ENCODE assay signal across 19 mouse cellular contexts in the genomic region with DNA sequence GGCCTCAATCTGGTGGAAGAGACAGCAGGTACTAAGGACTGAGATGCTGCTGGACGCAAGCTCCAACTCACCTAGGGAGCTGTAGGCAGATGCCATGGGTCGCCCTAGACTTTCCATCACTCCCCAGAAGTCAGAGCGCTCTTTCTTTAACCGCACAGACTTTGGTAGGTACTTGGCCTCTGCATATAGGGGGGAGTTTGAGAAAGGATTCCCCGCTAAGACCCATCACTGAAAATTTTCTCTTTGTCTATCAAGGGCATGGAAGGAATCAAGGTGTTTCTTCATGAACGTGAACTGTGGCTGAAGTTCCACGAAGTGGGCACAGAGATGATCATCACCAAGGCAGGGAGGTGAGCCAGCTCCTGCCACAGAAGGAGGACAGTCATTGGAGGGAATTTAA. TPM values are rescaled to one million over a fixed set of nuclear protein-coding genes. Genes with fewer than 3 reads are reported as not detected.
DNase-seq lines count a peak whose midpoint lies in the region; ATAC-seq lines count a peak whose summit lies in the region.
"Had no signal": no experiment of that assay in that cellular context is flagged by ENCODE, and none has a peak within 500 bp of the region (broad histone marks: within the 10 kb centered on the region; RNA-seq: fewer than 3 reads in every experiment).

No protein-coding gene starts in this region.

- DNase-seq in heart, postnatal 10 days = no peak
- no peak for DNase-seq in lung, postnatal 14 days
- DNase-seq in embryonic facial prominence, embryonic 10.5 days (ENCODE audit: low spot score) = peak; percentile 33
- DNase-seq in limb, embryonic 10.5 days (ENCODE audit: low spot score) = peak; percentile 51
- DNase-seq in left cerebral cortex, postnatal 14 days (ENCODE audit: low spot score in 2 of 2) = no peak
- no peak for DNase-seq in kidney, postnatal 14 days
- DNase-seq: cerebellum, adult 18-20 months; gastrocnemius, adult 2 months; retina, postnatal 1 day; thymus, adult 2 months had no signal

- peaks cover 16% of the 10 kb centered on the region for H3K27me3 ChIP-seq in heart, embryonic 11.5 days (ENCODE audit: control insufficient read depth, insufficient read depth, low read length)
- peaks cover 84% of the 10 kb centered on the region for H3K27me3 ChIP-seq in lung, embryonic 15.5 days
- H3K27me3 ChIP-seq in embryonic facial prominence, embryonic 10.5 days (replicated peaks; ENCODE audit: low read depth, poor library complexity, severe bottlenecking) = peaks cover 100% of the 10 kb centered on the region
- H3K27me3 ChIP-seq in limb, embryonic 10.5 days (ENCODE audit: low read depth, poor library complexity, severe bottlenecking) = peaks cover 98% of the 10 kb centered on the region

- peak overlapping the region; percentile 98 for H3K9ac ChIP-seq in heart, embryonic 11.5 days (ENCODE audit: low read depth, low read length)
- peak overlapping the region; percentile 60 for H3K9ac ChIP-seq in lung, embryonic 15.5 days
- H3K9ac ChIP-seq: intestine, embryonic 15.5 days; kidney, embryonic 15.5 days had no signal

- WGBS in heart, embryonic 11.5 days (ENCODE audit: insufficient replicate concordance) = 17% methylated on average over 7 of the region's 7 CpGs
- WGBS in lung, embryonic 15.5 days = 8% methylated on average over 7 of the region's 7 CpGs
- under 1% methylated on average over 7 of the region's 7 CpGs for WGBS in embryonic facial prominence, embryonic 10.5 days
- 3% methylated on average over 7 of the region's 7 CpGs for WGBS in limb, embryonic 10.5 days

- H3K4me2 ChIP-seq in heart, embryonic 11.5 days = peak overlapping the region; percentile 88
- peak overlapping the region; percentile 59 for H3K4me2 ChIP-seq in lung, embryonic 15.5 days
- H3K4me2 ChIP-seq: intestine, embryonic 15.5 days; kidney, embryonic 15.5 days had no signal

- intact Hi-C loops in heart, postnatal 10 days (cut with DNase I) = no loop called here
- intact Hi-C loops in left cerebral cortex, postnatal 14 days (cut with DNase I) = loop anchor here (5.0 kb wide), 2 partner anchors 36 to 599 kb away; no protein-coding TSS in a partner anchor

- peak overlapping the region; percentile 76 for H3K4me3 ChIP-seq in heart, embryonic 11.5 days (ENCODE audit: low read depth, low read length)
- H3K4me3 ChIP-seq in lung, embryonic 15.5 days = peak overlapping the region; percentile 55
- no peak overlapping the region for H3K4me3 ChIP-seq in embryonic facial prominence, embryonic 10.5 days
- peak overlapping the region; percentile 64 for H3K4me3 ChIP-seq in limb, embryonic 10.5 days
- H3K4me3 ChIP-seq: gastrocnemius, adult 2 months; intestine, embryonic 15.5 days; kidney, embryonic 15.5 days had no signal

- peaks cover 38% of the 10 kb centered on the region for H3K4me1 ChIP-seq in heart, embryonic 11.5 days (ENCODE audit: control insufficient read depth, insufficient read depth, low read length)
- no peaks in the 10 kb centered on the region for H3K4me1 ChIP-seq in lung, embryonic 15.5 days
- peaks cover 12% of the 10 kb centered on the region for H3K4me1 ChIP-seq in embryonic facial prominence, embryonic 10.5 days
- H3K4me1 ChIP-seq in limb, embryonic 10.5 days = peaks cover 45% of the 10 kb centered on the region

- no peaks in the 10 kb centered on the region for H3K9me3 ChIP-seq in heart, embryonic 11.5 days (replicated peaks; ENCODE audit: control insufficient read depth, low read length)
- no peaks in the 10 kb centered on the region for H3K9me3 ChIP-seq in lung, embryonic 15.5 days
- H3K9me3 ChIP-seq in embryonic facial prominence, embryonic 10.5 days = no peaks in the 10 kb centered on the region
- no peaks in the 10 kb centered on the region for H3K9me3 ChIP-seq in limb, embryonic 10.5 days (replicated peaks)
- H3K9me3 ChIP-seq: intestine, embryonic 15.5 days; kidney, embryonic 15.5 days had no signal

- peak overlapping the region; percentile 97 for H3K27ac ChIP-seq in heart, embryonic 11.5 days (ENCODE audit: low read depth, low read length)
- H3K27ac ChIP-seq in lung, embryonic 15.5 days = peak overlapping the region; percentile 79
- H3K27ac ChIP-seq in embryonic facial prominence, embryonic 10.5 days (replicated peaks) = no peak overlapping the region
- peak overlapping the region; percentile 99 for H3K27ac ChIP-seq in limb, embryonic 10.5 days
- H3K27ac ChIP-seq: gastrocnemius, adult 2 months; intestine, embryonic 15.5 days; kidney, embryonic 15.5 days had no signal

- H3K36me3 ChIP-seq in heart, embryonic 11.5 days (ENCODE audit: control insufficient read depth, insufficient read depth, low read length) = no peaks in the 10 kb centered on the region
- no peaks in the 10 kb centered on the region for H3K36me3 ChIP-seq in lung, embryonic 15.5 days
- no peaks in the 10 kb centered on the region for H3K36me3 ChIP-seq in embryonic facial prominence, embryonic 10.5 days (replicated peaks)
- peaks cover 58% of the 10 kb centered on the region for H3K36me3 ChIP-seq in limb, embryonic 10.5 days
- H3K36me3 ChIP-seq: intestine, embryonic 15.5 days; kidney, embryonic 15.5 days had no signal

- ATAC-seq in heart, embryonic 11.5 days (replicated peaks; ENCODE audit: insufficient number of reproducible peaks, low FRiP score, low TSS enrichment) = no peak
- ATAC-seq in lung, embryonic 15.5 days (ENCODE audit: borderline replicate concordance, extremely low read depth, low FRiP score, low TSS enrichment) = no peak
- ATAC-seq: forebrain, embryonic 16.5 days; intestine, embryonic 15.5 days had no signal

RNA-seq across cellular contexts. Expression of a gene that starts 6.0 kb away (rescaled TPM):
- polyA plus RNA-seq in heart, embryonic 11.5 days (2014; fragmentation: Nextera tagmentation; extraction: Ambion mirVana) = 40.1 and 41.1 TPM in 2 replicates
- total RNA-seq in heart, postnatal 10 days (2021) = 10 to 100 TPM; 28.0 to 32.2 TPM
- 50.1 and 55.7 TPM in 2 replicates for polyA plus RNA-seq in lung, embryonic 15.5 days (2015; fragmentation: Nextera tagmentation; extraction: Ambion mirVana)
- polyA plus RNA-seq in embryonic facial prominence, embryonic 10.5 days (2016; fragmentation: Nextera tagmentation; extraction: Ambion mirVana) = 0.45 and 0.98 TPM in 2 replicates
- 35.6 and 39.1 TPM in 2 replicates for polyA plus RNA-seq in limb, embryonic 10.5 days (2016; fragmentation: Nextera tagmentation; extraction: Ambion mirVana)
- not detected for total RNA-seq in left cerebral cortex, postnatal 14 days (2021)
- total RNA-seq: ES-E14; hematopoietic stem cell, adult 5-6 weeks; layer of hippocampus, adult 18-20 months; monocyte, adult 5-6 weeks had no signal
- polyA plus RNA-seq: forebrain, embryonic 16.5 days had no signal

Comparison
In these comparisons a context has a peak if more than half of its experiments do, and no peak if none do; other contexts are left out.
1. DNase-seq: peak in embryonic facial prominence, embryonic 10.5 days (single experiment) and limb, embryonic 10.5 days (single experiment); none in heart, postnatal 10 days (0 of 2), lung, postnatal 14 days (single experiment), left cerebral cortex, postnatal 14 days (0 of 2) and kidney, postnatal 14 days (single experiment).
2. RNA of a gene that starts 6.0 kb away (polyA plus RNA-seq): 50.1 to 55.7 TPM in lung, embryonic 15.5 days, 40.1 to 41.1 TPM in heart, embryonic 11.5 days and 35.6 to 39.1 TPM in limb, embryonic 10.5 days; 0.45 to 0.98 TPM in embryonic facial prominence, embryonic 10.5 days; every median in the first group is over 10 times any median in the second.